Mouse (Mus musculus) hematopoietic multipotent progenitor cell, adult 10-12 weeks (in vitro differentiated cells): ENCODE data around the gene Olfr209. TPM values are rescaled to one million over a fixed set of nuclear protein-coding genes. Genes with fewer than 3 reads are reported as not detected.

Source experiments
- polyA plus RNA-seq: library from polyadenylated mRNA; stranded (reverse); fragments of >175 nt; gene quantifications from 2 replicates; pipeline ENCODE4 v1.2.3, GENCODE M21; 2012; ENCODE audit warnings: low replicate concordance

Olfr209 gene
- not detected in 2 replicates for polyA plus RNA-seq

DNA sequence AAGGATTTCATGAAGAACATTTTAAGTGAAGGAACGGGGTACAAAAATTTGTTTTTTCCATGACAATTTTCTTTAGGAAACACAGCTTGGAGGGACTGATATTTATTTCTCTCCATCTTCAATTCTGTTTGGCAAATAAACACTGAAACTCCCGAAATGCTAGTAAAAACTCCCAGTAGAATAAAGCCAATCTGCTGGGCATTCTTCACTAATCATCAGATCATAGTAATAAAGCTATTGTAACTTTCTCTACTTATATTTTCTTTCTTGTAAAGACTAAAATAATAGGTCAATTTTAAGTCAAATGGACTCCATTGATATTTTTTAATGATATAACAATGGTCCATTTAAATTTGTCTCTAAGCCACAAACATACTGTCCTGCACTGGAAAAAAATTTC lies at the start of gene Olfr209:
Olfr209 (minus strand) TSS at position 101 of the 400 bp plus-strand sequence.

DNA sequence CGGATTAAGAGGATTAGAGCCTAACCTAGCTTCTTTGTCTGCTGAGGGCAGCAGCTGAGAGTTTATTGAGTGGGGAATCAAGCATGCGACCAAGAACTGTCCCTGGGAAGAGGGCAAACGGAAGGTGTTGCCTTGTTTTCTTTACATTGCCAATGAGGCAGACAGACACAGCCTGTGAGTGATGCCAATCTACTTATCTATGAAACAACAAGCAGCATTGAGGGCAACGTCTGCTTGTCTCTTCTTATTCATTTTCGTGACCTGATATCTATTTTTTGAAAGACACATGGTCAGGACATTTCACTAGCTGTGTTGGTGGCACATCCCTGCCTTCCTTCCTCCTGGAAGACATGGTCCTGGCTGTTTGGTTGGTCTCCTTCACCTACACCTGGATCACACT lies 43.2 kb upstream of the Olfr209 start, which contains the start of gene Gabrr3:
Gabrr3 (plus strand) TSS at position 301 of the 400 bp plus-strand sequence.

DNA sequence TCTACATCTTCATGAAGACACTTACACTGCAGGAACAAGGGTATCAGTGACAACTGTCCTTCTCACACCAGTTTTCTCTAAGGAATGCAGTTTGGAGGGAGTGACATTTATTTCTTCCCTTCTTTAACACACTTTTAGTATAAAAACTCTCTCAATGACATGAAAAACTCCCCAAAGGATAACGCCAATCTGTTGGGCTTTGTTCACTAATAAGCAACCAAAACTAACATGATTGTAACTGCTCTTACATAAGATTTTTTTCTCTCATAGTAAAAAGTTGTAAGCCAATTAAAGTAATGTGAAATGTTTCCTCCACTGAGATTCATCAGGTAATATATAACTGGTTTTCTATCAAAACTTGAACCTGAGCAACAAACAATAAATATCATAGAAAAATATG lies 14.6 kb downstream of the Olfr209 start, which contains the start of gene Olfr206:
Olfr206 (minus strand) TSS at position 101 of the 400 bp plus-strand sequence.

DNA sequence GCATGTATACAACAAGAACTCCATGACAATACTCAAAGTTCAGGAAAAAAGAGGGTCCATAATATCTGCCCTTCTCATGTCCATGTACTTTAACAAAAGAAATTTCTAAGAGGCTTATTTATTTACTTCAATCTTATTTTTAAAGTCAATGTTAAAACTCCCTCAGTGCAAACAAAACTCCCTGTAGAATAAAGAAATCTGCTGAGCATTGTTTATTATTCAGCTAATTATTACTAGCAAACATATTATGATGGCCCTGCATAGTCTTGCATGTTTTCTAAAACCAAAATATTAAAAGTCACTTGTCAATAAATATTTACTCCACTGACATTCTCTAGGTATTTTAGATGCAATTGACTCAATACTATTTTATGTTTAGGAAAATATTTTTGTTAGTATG lies 32.8 kb downstream of the Olfr209 start, which contains the start of gene Olfr205:
Olfr205 (minus strand) TSS at position 101 of the 400 bp plus-strand sequence.

GRCm38 (mm10) chr16:59318148-59318547 lies 45.6 kb downstream of the Olfr209 start, which contains the start of gene Olfr204:
Olfr204 (minus strand) TSS chr16:59318248.

Other genes with a start within 250 kb of the Olfr209 start
- not detected in 2 replicates for gene Olfr194, start 242.9 kb downstream of the Olfr209 start, polyA plus RNA-seq
- not detected in 2 replicates for gene Olfr195, start 216.9 kb downstream of the Olfr209 start, polyA plus RNA-seq
- not detected in 2 replicates for gene Olfr196, start 193.5 kb downstream of the Olfr209 start, polyA plus RNA-seq
- not detected in 2 replicates for gene Olfr198, start 160.5 kb downstream of the Olfr209 start, polyA plus RNA-seq
- not detected in 2 replicates for gene Olfr199, start 144.2 kb downstream of the Olfr209 start, polyA plus RNA-seq
- not detected in 2 replicates for gene Olfr201, start 91.4 kb downstream of the Olfr209 start, polyA plus RNA-seq
- gene Olfr202, start 77.2 kb downstream of the Olfr209 start, polyA plus RNA-seq: not detected in 2 replicates
- gene Olfr203, start 65.1 kb downstream of the Olfr209 start, polyA plus RNA-seq: not detected in 2 replicates
- gene Olfr204, start 45.7 kb downstream of the Olfr209 start, polyA plus RNA-seq: not detected in 2 replicates
- not detected in 2 replicates for gene Olfr205, start 32.9 kb downstream of the Olfr209 start, polyA plus RNA-seq
- not detected in 2 replicates for gene Olfr206, start 14.7 kb downstream of the Olfr209 start, polyA plus RNA-seq
- not detected in 2 replicates for gene Gabrr3, start 43.3 kb upstream of the Olfr209 start, polyA plus RNA-seq
- gene Riox2, start 107.8 kb upstream of the Olfr209 start, polyA plus RNA-seq: 4.0 and 4.1 TPM in 2 replicates
- 1.1 and 2.4 TPM in 2 replicates for gene Crybg3, start 237.0 kb upstream of the Olfr209 start, polyA plus RNA-seq